Mouse (Mus musculus) neural tube, embryonic 12.5 days (tissue): ENCODE measurements around the gene Sf3b2. TPM values are rescaled to one million over a fixed set of nuclear protein-coding genes. Genes with fewer than 3 reads are reported as not detected.

Experiments used
- ATAC-seq: fragments of 200-750 bp; cut with Nextera tagmentation; 2 replicates; pipeline ENCODE4 v1.8.0; 2017; ENCODE audit warnings: low read depth, mild to moderate bottlenecking, moderate TSS enrichment, moderate library complexity; ENCODE audit not compliant: low FRiP score
- H3K27ac ChIP-seq: fragments of 300-500 bp; sonication (generic); 2 replicates; pipeline ENCODE4 v1.5.1; 2016
- H3K27me3 ChIP-seq: fragments of 300-500 bp; sonication (generic); replicated peaks from 2 replicates; pipeline ENCODE4 v1.6.1; 2016; ENCODE audit warnings: mild to moderate bottlenecking
- H3K36me3 ChIP-seq: fragments of 300-500 bp; sonication (generic); 2 replicates; pipeline ENCODE4 v1.6.1; 2016; ENCODE audit warnings: mild to moderate bottlenecking
- H3K4me1 ChIP-seq: fragments of 300-500 bp; sonication (generic); 2 replicates; pipeline ENCODE4 v1.6.1; 2016
- H3K4me2 ChIP-seq: fragments of 300-500 bp; sonication (generic); replicated peaks from 2 replicates; pipeline ENCODE4 v1.6.1; 2016; ENCODE audit warnings: mild to moderate bottlenecking
- H3K4me3 ChIP-seq: fragments of 300-500 bp; sonication (generic); 2 replicates; pipeline ENCODE4 v1.5.1; 2016
- H3K9ac ChIP-seq: fragments of 300-500 bp; sonication (generic); 2 replicates; pipeline ENCODE4 v1.6.1; 2016; ENCODE audit warnings: mild to moderate bottlenecking
- H3K9me3 ChIP-seq: fragments of 300-500 bp; sonication (generic); 2 replicates; pipeline ENCODE4 v1.6.1; 2016; ENCODE audit warnings: mild to moderate bottlenecking
- WGBS: fragments of 180-500 bp; shearing (Covaris S2); methylation state at CpG from one replicate; pipeline ENCODE4 v1.1.7; 2016; 5-methylcytosine and 5-hydroxymethylcytosine counted together
- polyA plus RNA-seq: library from polyadenylated mRNA; unstranded; fragments of >200 nt; fragmentation: Nextera tagmentation; extraction: Ambion mirVana; gene quantifications from 2 replicates; pipeline ENCODE4 v1.2.1, GENCODE M21; 2016

Sf3b2 gene
- polyA plus RNA-seq, 1 experiment from 2014 or later, result 351 TPM

GRCm38 (mm10) chr19:5300588-5300987, 5.3 kb upstream of the Sf3b2 start:
- ATAC-seq, result no peak
- Histone ChIP-seq H3K9me3 (no peaks in the 10 kb centered on the region), H3K27ac (no peak overlapping the region), H3K4me1 (peaks cover 13% of the 10 kb centered on the region), H3K4me2 (no peak overlapping the region), H3K27me3 (no peaks in the 10 kb centered on the region), H3K4me3 (no peak overlapping the region), H3K36me3 (peaks cover 7% of the 10 kb centered on the region; the same call in 1 of the 2 replicates), H3K9ac (no peak overlapping the region)
- whole genome bisulfite sequencing, result 83% methylated on average over 6 of the region's 6 CpGs

GRCm38 (mm10) chr19:5297903-5298800, 2.9 kb upstream of the Sf3b2 start, which contains the start of gene Gal3st3:
TSS of gene Gal3st3 (plus strand) at chr19:5298331.
- Histone ChIP-seq H3K9ac (peak within 1 kb of the TSS; percentile 71), H3K4me1 (peaks cover 25% of the 10 kb centered on the region), H3K27me3 (no peaks in the 10 kb centered on the region), H3K4me2 (peak within 1 kb of the TSS; percentile 76), H3K4me3 (peak within 1 kb of the TSS; percentile 54), H3K27ac (peak within 1 kb of the TSS; percentile 64), H3K36me3 (peaks cover 5% of the 10 kb centered on the region; the same call in 1 of the 2 replicates), H3K9me3 (no peaks in the 10 kb centered on the region)
- WGBS, result 6% methylated on average over 31 of the region's 32 CpGs
- ATAC-seq, result 0 out of 2 replicates have a peak, but pooled peaks have one; percentile 43

- H3K9me3 ChIP-seq, result no peaks in the 10 kb centered on the region
- ATAC-seq, result no peak
- no peak overlapping the region for H3K4me3 ChIP-seq
- H3K27me3 ChIP-seq, result no peaks in the 10 kb centered on the region
- H3K4me2 ChIP-seq, result peak overlapping the region; percentile 10; the same call in 1 of the 2 replicates
- H3K36me3 ChIP-seq, result peaks cover 19% of the 10 kb centered on the region
- peaks cover 25% of the 10 kb centered on the region for H3K4me1 ChIP-seq
- H3K9ac ChIP-seq, result no peak overlapping the region
- WGBS, result 71% methylated on average over 5 of the region's 5 CpGs
- H3K27ac ChIP-seq, result no peak overlapping the region
Measured at GRCm38 (mm10) chr19:5296630-5297029, 1.4 kb upstream of the Sf3b2 start.

- WGBS, result 7% methylated on average over 13 of the region's 13 CpGs
- Histone ChIP-seq H3K4me1 (peaks cover 25% of the 10 kb centered on the region), H3K27me3 (no peaks in the 10 kb centered on the region), H3K27ac (peak overlapping the region; percentile 54; the same call in 1 of the 2 replicates), H3K9me3 (no peaks in the 10 kb centered on the region), H3K36me3 (peaks cover 28% of the 10 kb centered on the region), H3K4me2 (peak overlapping the region; percentile 65), H3K9ac (peak overlapping the region; percentile 58), H3K4me3 (peak overlapping the region; percentile 89)
- peak; percentile 33 for ATAC-seq
Measured at GRCm38 (mm10) chr19:5295736-5296075, 451 bp upstream of the Sf3b2 start.

- H3K27ac ChIP-seq, result no peak overlapping the region
- H3K27me3 ChIP-seq, result no peaks in the 10 kb centered on the region
- H3K36me3 ChIP-seq, result peaks cover 84% of the 10 kb centered on the region
- no peak for ATAC-seq
- H3K4me1 ChIP-seq, result 0 out of 2 replicates have a peak, but pooled peaks cover 2% of the 10 kb centered on the region
- no peak overlapping the region for H3K9ac ChIP-seq
- WGBS, result 75% methylated on average over 8 of the region's 8 CpGs
- H3K4me2 ChIP-seq, result no peak overlapping the region
- no peak overlapping the region for H3K4me3 ChIP-seq
- no peaks in the 10 kb centered on the region for H3K9me3 ChIP-seq
Measured at GRCm38 (mm10) chr19:5278381-5278780, 16.9 kb downstream of the Sf3b2 start.

GRCm38 (mm10) chr19:5277140-5277539, 18.1 kb downstream of the Sf3b2 start:
- H3K27me3 ChIP-seq, result no peaks in the 10 kb centered on the region
- H3K4me2 ChIP-seq, result no peak overlapping the region
- 93% methylated on average over 3 of the region's 3 CpGs for WGBS
- no peaks in the 10 kb centered on the region for H3K9me3 ChIP-seq
- no peak for ATAC-seq
- H3K4me3 ChIP-seq, result no peak overlapping the region
- H3K36me3 ChIP-seq, result peaks cover 73% of the 10 kb centered on the region
- H3K9ac ChIP-seq, result no peak overlapping the region
- no peak overlapping the region for H3K27ac ChIP-seq
- peaks cover 9% of the 10 kb centered on the region for H3K4me1 ChIP-seq

- H3K9ac ChIP-seq, result no peak overlapping the region
- no peak for ATAC-seq
- H3K27ac ChIP-seq, result no peak overlapping the region
- no peaks in the 10 kb centered on the region for H3K27me3 ChIP-seq
- H3K9me3 ChIP-seq, result no peaks in the 10 kb centered on the region
- peaks cover 67% of the 10 kb centered on the region for H3K36me3 ChIP-seq
- no peak overlapping the region for H3K4me3 ChIP-seq
- WGBS, result 95% methylated on average over 2 of the region's 2 CpGs
- no peak overlapping the region for H3K4me2 ChIP-seq
- peaks cover 15% of the 10 kb centered on the region for H3K4me1 ChIP-seq
Measured at GRCm38 (mm10) chr19:5276531-5276930, 18.7 kb downstream of the Sf3b2 start.

- H3K9ac ChIP-seq, result no peak overlapping the region
- no peaks in the 10 kb centered on the region for H3K9me3 ChIP-seq
- no peak for ATAC-seq
- peaks cover 61% of the 10 kb centered on the region for H3K36me3 ChIP-seq
- peaks cover 21% of the 10 kb centered on the region for H3K4me1 ChIP-seq
- H3K4me2 ChIP-seq, result no peak overlapping the region
- no peaks in the 10 kb centered on the region for H3K27me3 ChIP-seq
- WGBS, result 96% methylated on average over 5 of the region's 5 CpGs
- H3K4me3 ChIP-seq, result no peak overlapping the region
- no peak overlapping the region for H3K27ac ChIP-seq
Measured at GRCm38 (mm10) chr19:5275736-5276135, 19.5 kb downstream of the Sf3b2 start.

GRCm38 (mm10) chr19:5274641-5275040, 20.6 kb downstream of the Sf3b2 start:
- no peak overlapping the region for H3K4me3 ChIP-seq
- peaks cover 21% of the 10 kb centered on the region for H3K4me1 ChIP-seq

GRCm38 (mm10) chr19:5273916-5274315, 21.3 kb downstream of the Sf3b2 start:
- H3K4me3 ChIP-seq, result no peak overlapping the region
- no peaks in the 10 kb centered on the region for H3K27me3 ChIP-seq
- H3K4me1 ChIP-seq, result peaks cover 21% of the 10 kb centered on the region
- no peak overlapping the region for H3K27ac ChIP-seq
- H3K36me3 ChIP-seq, result peaks cover 47% of the 10 kb centered on the region
- H3K4me2 ChIP-seq, result no peak overlapping the region; the same call in 1 of the 2 replicates
- no peaks in the 10 kb centered on the region for H3K9me3 ChIP-seq
- WGBS, result 86% methylated on average over 4 of the region's 4 CpGs
- H3K9ac ChIP-seq, result no peak overlapping the region
- ATAC-seq, result no peak

More at GRCm38 (mm10) chr19:5274641-5275040, 20.6 kb downstream of the Sf3b2 start:
- WGBS, result 92% methylated on average over 13 of the region's 13 CpGs
- H3K9me3 ChIP-seq, result no peaks in the 10 kb centered on the region
- ATAC-seq, result no peak
- H3K36me3 ChIP-seq, result peaks cover 54% of the 10 kb centered on the region
- H3K4me2 ChIP-seq, result no peak overlapping the region
- no peak overlapping the region for H3K9ac ChIP-seq
- no peaks in the 10 kb centered on the region for H3K27me3 ChIP-seq
- H3K27ac ChIP-seq, result no peak overlapping the region

- Histone ChIP-seq H3K27me3 (no peaks in the 10 kb centered on the region), H3K9me3 (no peaks in the 10 kb centered on the region), H3K4me2 (peak within 1 kb of the TSS; percentile 95), H3K36me3 (peaks cover 38% of the 10 kb centered on the region), H3K4me3 (peak within 1 kb of the TSS; percentile 93), H3K4me1 (peaks cover 21% of the 10 kb centered on the region), H3K9ac (peak within 1 kb of the TSS; percentile 92), H3K27ac (peak within 1 kb of the TSS; percentile 70)
- ATAC-seq, result peak; percentile 85
- under 1% methylated on average over 86 of the region's 97 CpGs for WGBS
Measured at GRCm38 (mm10) chr19:5272801-5273733, 22.2 kb downstream of the Sf3b2 start, which contains the start of gene Pacs1. TSS of gene Pacs1 (minus strand) at chr19:5273119.
